Mouse (Mus musculus) hindbrain, embryonic 15.5 days (tissue): ENCODE data around the gene Dcun1d4. TPM values are rescaled to one million over a fixed set of nuclear protein-coding genes. Genes with fewer than 3 reads are reported as not detected.

Experiments used
- polyA plus RNA-seq: library from polyadenylated mRNA; unstranded; fragments of >200 nt; fragmentation: Nextera tagmentation; extraction: Ambion mirVana; gene quantifications from 2 replicates; pipeline ENCODE4 v1.2.1, GENCODE M21; 2015

Gene Dcun1d4
- polyA plus RNA-seq, 1 experiment from 2014 or later, result 47.4 TPM

Other genes starting within 250 kb of the Dcun1d4 start
- gene Fryl, start 224.4 kb upstream of the Dcun1d4 start, polyA plus RNA-seq, result 40.1 and 43.1 TPM in 2 replicates
- 342 and 344 TPM in 2 replicates for gene Ociad1, start 188.2 kb upstream of the Dcun1d4 start, polyA plus RNA-seq
- 21.8 and 23.9 TPM in 2 replicates for gene Ociad2, start 140.0 kb upstream of the Dcun1d4 start, polyA plus RNA-seq
- gene Cwh43, start 74.9 kb upstream of the Dcun1d4 start, polyA plus RNA-seq, result 0.29 and 0.39 TPM in 2 replicates
- gene Lrrc66, start 151.5 kb downstream of the Dcun1d4 start, polyA plus RNA-seq, result not detected in 2 replicates
- gene Sgcb, start 166.8 kb downstream of the Dcun1d4 start, polyA plus RNA-seq, result 40.9 and 44.3 TPM in 2 replicates
- 1.1 and 1.3 TPM in 2 replicates for gene Spata18, start 170.4 kb downstream of the Dcun1d4 start, polyA plus RNA-seq